Mouse (Mus musculus) stomach, embryonic 14.5 days (tissue): ENCODE data around the gene Dab1. TPM values are rescaled to one million over a fixed set of nuclear protein-coding genes. Genes with fewer than 3 reads are reported as not detected.

Experiments used
- ATAC-seq: fragments of 200-750 bp; cut with Nextera tagmentation; 2 replicates; pipeline ENCODE4 v1.8.0; 2017; ENCODE audit warnings: low read depth, moderate TSS enrichment; ENCODE audit not compliant: insufficient number of reproducible peaks, insufficient read depth, low FRiP score
- H3K27ac ChIP-seq: fragments of 300-500 bp; sonication (generic); 2 replicates; pipeline ENCODE4 v1.5.1; 2014; ENCODE audit warnings: mild to moderate bottlenecking, low read length, moderate library complexity, mixed read lengths
- H3K27me3 ChIP-seq: fragments of 300-500 bp; sonication (generic); 2 replicates; pipeline ENCODE4 v1.6.1; 2014; ENCODE audit warnings: low read length, control low read depth, mixed read lengths; ENCODE audit not compliant: control insufficient read depth, insufficient read depth
- H3K36me3 ChIP-seq: fragments of 300-500 bp; sonication (generic); 2 replicates; pipeline ENCODE4 v1.6.1; 2014; ENCODE audit warnings: mild to moderate bottlenecking, control low read depth, low read length, moderate library complexity, mixed read lengths; ENCODE audit not compliant: control insufficient read depth, insufficient read depth
- H3K4me1 ChIP-seq: fragments of 300-500 bp; sonication (generic); 2 replicates; pipeline ENCODE4 v1.6.1; 2014; ENCODE audit warnings: low read length, control low read depth, mixed read lengths; ENCODE audit not compliant: control insufficient read depth, insufficient read depth
- H3K4me2 ChIP-seq: fragments of 300-500 bp; sonication (generic); replicated peaks from 2 replicates; pipeline ENCODE4 v1.6.1; 2014; ENCODE audit warnings: low read depth, low read length, control low read depth
- H3K4me3 ChIP-seq: fragments of 300-500 bp; sonication (generic); 2 replicates; pipeline ENCODE4 v1.5.1; 2014; ENCODE audit warnings: low read depth, low read length, control low read depth
- H3K9ac ChIP-seq: fragments of 300-500 bp; sonication (generic); replicated peaks from 2 replicates; pipeline ENCODE4 v1.6.1; 2014; ENCODE audit warnings: low read depth, mild to moderate bottlenecking, control low read depth, low read length, moderate library complexity, mixed read lengths
- H3K9me3 ChIP-seq: fragments of 300-500 bp; sonication (generic); 2 replicates; pipeline ENCODE4 v1.6.1; 2016; ENCODE audit warnings: low read depth, low read length, control low read depth; ENCODE audit not compliant: control insufficient read depth
- WGBS: fragments of 180-500 bp; shearing (Covaris S2); extraction: QIAGEN DNeasy Blood & Tissue Kit; methylation state at CpG from one replicate; pipeline ENCODE4 v1.1.7; 2014; 5-methylcytosine and 5-hydroxymethylcytosine counted together
- polyA plus RNA-seq: library from polyadenylated mRNA; unstranded; fragments of >200 nt; fragmentation: Nextera tagmentation; extraction: Ambion mirVana; gene quantifications from 2 replicates; pipeline ENCODE4 v1.2.1, GENCODE M21; 2014

Gene Dab1
- polyA plus RNA-seq, 1 experiment from 2014 or later, result 8.5 TPM

- Histone ChIP-seq H3K27ac (no peak overlapping the region), H3K4me3 (no peak overlapping the region), H3K4me2 (no peak overlapping the region), H3K27me3 (no peaks in the 10 kb centered on the region), H3K9me3 (no peaks in the 10 kb centered on the region), H3K4me1 (no peaks in the 10 kb centered on the region), H3K9ac (no peak overlapping the region), H3K36me3 (no peaks in the 10 kb centered on the region)
- 87% methylated on average over 3 of the region's 3 CpGs for WGBS
- ATAC-seq, result no peak
These were observed 1162.3 kb downstream of the Dab1 start for GRCm38 (mm10) chr4:104781441-104781840.

GRCm38 (mm10) chr4:104782346-104782745 is 1163.2 kb downstream of the Dab1 start:
- H3K9ac ChIP-seq, result no peak overlapping the region
- no peaks in the 10 kb centered on the region for H3K36me3 ChIP-seq
- no peaks in the 10 kb centered on the region for H3K27me3 ChIP-seq
- no peaks in the 10 kb centered on the region for H3K9me3 ChIP-seq
- H3K27ac ChIP-seq, result no peak overlapping the region
- no peak overlapping the region for H3K4me2 ChIP-seq
- H3K4me1 ChIP-seq, result no peaks in the 10 kb centered on the region
- no peak for ATAC-seq
- H3K4me3 ChIP-seq, result no peak overlapping the region
- 79% methylated on average over 4 of the region's 4 CpGs for WGBS

GRCm38 (mm10) chr4:104792111-104792510 is 1173.0 kb downstream of the Dab1 start:
- no peaks in the 10 kb centered on the region for H3K36me3 ChIP-seq
- no peak overlapping the region for H3K4me2 ChIP-seq
- H3K27ac ChIP-seq, result no peak overlapping the region
- no peaks in the 10 kb centered on the region for H3K4me1 ChIP-seq
- H3K9ac ChIP-seq, result no peak overlapping the region
- no peaks in the 10 kb centered on the region for H3K27me3 ChIP-seq
- ATAC-seq, result no peak
- whole genome bisulfite sequencing, result 78% methylated on average over 4 of the region's 4 CpGs
- no peaks in the 10 kb centered on the region for H3K9me3 ChIP-seq
- H3K4me3 ChIP-seq, result no peak overlapping the region
